Mouse (Mus musculus): ENCODE data around the gene Ppp1r9a. TPM values are rescaled to one million over a fixed set of nuclear protein-coding genes. Genes with fewer than 3 reads are reported as not detected.

Gene Ppp1r9a
- polyA plus RNA-seq, 1 experiment = 0.13 TPM

GRCm38 (mm10) chr6:5162052-5162451 lies 259.3 kb downstream of the Ppp1r9a start:
- TF ChIP-seq POLR2AphosphoS2 (IDR thresholded peaks at IDR 0.05; ENCODE audit: insufficient read length, low read depth) = no peak
- TF ChIP-seq TCF3 (IDR thresholded peaks at IDR 0.05; ENCODE audit: insufficient read length, low read depth) = no peak
- no peak for TF ChIP-seq USF1 (IDR thresholded peaks at IDR 0.05; ENCODE audit: low read depth)
- TF ChIP-seq POLR2A (IDR thresholded peaks at IDR 0.05; ENCODE audit: insufficient read length, low read depth) = no peak
- no peak for TF ChIP-seq TCF12 (IDR thresholded peaks at IDR 0.05; ENCODE audit: insufficient read depth, poor library complexity, severe bottlenecking)
- no peak for TF ChIP-seq REST (IDR thresholded peaks at IDR 0.05; ENCODE audit: insufficient read depth, insufficient read length)
- TF ChIP-seq CEBPB (IDR thresholded peaks at IDR 0.05; ENCODE audit: insufficient read depth, poor library complexity, severe bottlenecking) = no peak
- TF ChIP-seq MYOG (IDR thresholded peaks at IDR 0.05; ENCODE audit: control insufficient read depth in 1 of 3, insufficient read depth in 1 of 3, insufficient read length in 2 of 3, low read depth in 2 of 3) = no peak
- no peak for TF ChIP-seq MYOD1 (IDR thresholded peaks at IDR 0.05; ENCODE audit: control insufficient read depth in 1 of 3, insufficient read length in 2 of 3, low read depth in 2 of 3)
- TF ChIP-seq E2F4 (IDR thresholded peaks at IDR 0.05; ENCODE audit: insufficient read depth) = no peak
- H3K27me3 ChIP-seq (ENCODE audit: control insufficient read depth, insufficient read depth, insufficient read length) = no peaks in the 10 kb centered on the region

GRCm38 (mm10) chr6:5163507-5164144 lies 260.9 kb downstream of the Ppp1r9a start:
- Histone ChIP-seq H3ac (ENCODE audit: control insufficient read depth, insufficient read length) (no peak overlapping the region), H3K79me2 (ENCODE audit: control insufficient read depth, insufficient read depth) (no peaks in the 10 kb centered on the region), H3K27me3 (ENCODE audit: control insufficient read depth, insufficient read depth, insufficient read length) (no peaks in the 10 kb centered on the region), H3K4me2 (ENCODE audit: low read depth) (no peak overlapping the region), H3K36me3 (ENCODE audit: control insufficient read depth, insufficient read depth) (no peaks in the 10 kb centered on the region), H3K4me3 (no peak overlapping the region)
- no peak for TF ChIP-seq TCF12 (IDR thresholded peaks at IDR 0.05; ENCODE audit: insufficient read depth, poor library complexity, severe bottlenecking)
- no peak for TF ChIP-seq MYOG (IDR thresholded peaks at IDR 0.05; ENCODE audit: control insufficient read depth in 1 of 3, insufficient read depth in 1 of 3, insufficient read length in 2 of 3, low read depth in 2 of 3)
- TF ChIP-seq MAX (IDR thresholded peaks at IDR 0.05; ENCODE audit: low read depth) = no peak
- TF ChIP-seq CEBPB (IDR thresholded peaks at IDR 0.05; ENCODE audit: insufficient read depth, poor library complexity, severe bottlenecking) = no peak
- no peak for TF ChIP-seq MYOD1 (IDR thresholded peaks at IDR 0.05; ENCODE audit: control insufficient read depth in 1 of 3, insufficient read length in 2 of 3, low read depth in 2 of 3)
- TF ChIP-seq SRF (IDR thresholded peaks at IDR 0.05; ENCODE audit: control insufficient read depth, insufficient read length, low read depth) = no peak
- TF ChIP-seq TCF3 (IDR thresholded peaks at IDR 0.05; ENCODE audit: insufficient read length, low read depth) = no peak
- no peak for TF ChIP-seq USF1 (IDR thresholded peaks at IDR 0.05; ENCODE audit: low read depth)
- no peak for TF ChIP-seq POLR2A (IDR thresholded peaks at IDR 0.05; ENCODE audit: insufficient read length, low read depth)
- TF ChIP-seq POLR2AphosphoS2 (IDR thresholded peaks at IDR 0.05; ENCODE audit: insufficient read length, low read depth) = no peak
- TF ChIP-seq REST (IDR thresholded peaks at IDR 0.05; ENCODE audit: insufficient read depth, insufficient read length) = no peak
- no peak for TF ChIP-seq E2F4 (IDR thresholded peaks at IDR 0.05; ENCODE audit: insufficient read depth)

More at GRCm38 (mm10) chr6:5162052-5162451, 259.3 kb downstream of the Ppp1r9a start:
- Histone ChIP-seq H3K4me3 (no peak overlapping the region), H3K79me2 (ENCODE audit: control insufficient read depth, insufficient read depth) (no peaks in the 10 kb centered on the region), H3ac (ENCODE audit: control insufficient read depth, insufficient read length) (no peak overlapping the region), H3K4me2 (ENCODE audit: low read depth) (no peak overlapping the region), H3K36me3 (ENCODE audit: control insufficient read depth, insufficient read depth) (no peaks in the 10 kb centered on the region)

- Histone ChIP-seq H3K27me3 (ENCODE audit: control insufficient read depth, insufficient read depth, insufficient read length) (no peaks in the 10 kb centered on the region), H3K4me2 (ENCODE audit: low read depth) (no peak overlapping the region)
These were observed 262.1 kb downstream of the Ppp1r9a start for GRCm38 (mm10) chr6:5164855-5165254.

GRCm38 (mm10) chr6:5167051-5167677 lies 264.4 kb downstream of the Ppp1r9a start:
- no peak overlapping the region for H3K4me2 ChIP-seq (ENCODE audit: low read depth)

More at GRCm38 (mm10) chr6:5164855-5165254, 262.1 kb downstream of the Ppp1r9a start:
- Histone ChIP-seq H3K79me2 (ENCODE audit: control insufficient read depth, insufficient read depth) (no peaks in the 10 kb centered on the region), H3K4me3 (no peak overlapping the region), H3K36me3 (ENCODE audit: control insufficient read depth, insufficient read depth) (no peaks in the 10 kb centered on the region), H3ac (ENCODE audit: control insufficient read depth, insufficient read length) (no peak overlapping the region)
- TF ChIP-seq USF1 (IDR thresholded peaks at IDR 0.05; ENCODE audit: low read depth) (no peak), TCF12 (IDR thresholded peaks at IDR 0.05; ENCODE audit: insufficient read depth, poor library complexity, severe bottlenecking) (no peak), POLR2A (IDR thresholded peaks at IDR 0.05; ENCODE audit: insufficient read length, low read depth) (no peak), MYOD1 (IDR thresholded peaks at IDR 0.05; ENCODE audit: control insufficient read depth in 1 of 3, insufficient read length in 2 of 3, low read depth in 2 of 3) (no peak), TCF3 (IDR thresholded peaks at IDR 0.05; ENCODE audit: insufficient read length, low read depth) (no peak), POLR2AphosphoS2 (IDR thresholded peaks at IDR 0.05; ENCODE audit: insufficient read length, low read depth) (no peak), CEBPB (IDR thresholded peaks at IDR 0.05; ENCODE audit: insufficient read depth, poor library complexity, severe bottlenecking) (no peak), REST (IDR thresholded peaks at IDR 0.05; ENCODE audit: insufficient read depth, insufficient read length) (no peak), E2F4 (IDR thresholded peaks at IDR 0.05; ENCODE audit: insufficient read depth) (no peak), MAX (IDR thresholded peaks at IDR 0.05; ENCODE audit: low read depth) (no peak), MYOG (IDR thresholded peaks at IDR 0.05; ENCODE audit: control insufficient read depth in 1 of 3, insufficient read depth in 1 of 3, insufficient read length in 2 of 3, low read depth in 2 of 3) (no peak), SRF (IDR thresholded peaks at IDR 0.05; ENCODE audit: control insufficient read depth, insufficient read length, low read depth) (no peak)

More at GRCm38 (mm10) chr6:5167051-5167677, 264.4 kb downstream of the Ppp1r9a start:
- no peaks in the 10 kb centered on the region for H3K27me3 ChIP-seq (ENCODE audit: control insufficient read depth, insufficient read depth, insufficient read length)
- no peak overlapping the region for H3ac ChIP-seq (ENCODE audit: control insufficient read depth, insufficient read length)
- H3K79me2 ChIP-seq (ENCODE audit: control insufficient read depth, insufficient read depth) = no peaks in the 10 kb centered on the region
- H3K4me3 ChIP-seq = no peak overlapping the region
- no peaks in the 10 kb centered on the region for H3K36me3 ChIP-seq (ENCODE audit: control insufficient read depth, insufficient read depth)
- no peak for TF ChIP-seq POLR2AphosphoS2 (IDR thresholded peaks at IDR 0.05; ENCODE audit: insufficient read length, low read depth)
- no peak for TF ChIP-seq REST (IDR thresholded peaks at IDR 0.05; ENCODE audit: insufficient read depth, insufficient read length)
- TF ChIP-seq SRF (IDR thresholded peaks at IDR 0.05; ENCODE audit: control insufficient read depth, insufficient read length, low read depth) = no peak
- no peak for TF ChIP-seq MAX (IDR thresholded peaks at IDR 0.05; ENCODE audit: low read depth)
- no peak for TF ChIP-seq E2F4 (IDR thresholded peaks at IDR 0.05; ENCODE audit: insufficient read depth)
- no peak for TF ChIP-seq TCF12 (IDR thresholded peaks at IDR 0.05; ENCODE audit: insufficient read depth, poor library complexity, severe bottlenecking)
- no peak for TF ChIP-seq TCF3 (IDR thresholded peaks at IDR 0.05; ENCODE audit: insufficient read length, low read depth)
- TF ChIP-seq USF1 (IDR thresholded peaks at IDR 0.05; ENCODE audit: low read depth) = no peak
- TF ChIP-seq MYOD1 (IDR thresholded peaks at IDR 0.05; ENCODE audit: control insufficient read depth in 1 of 3, insufficient read length in 2 of 3, low read depth in 2 of 3) = no peak
- no peak for TF ChIP-seq MYOG (IDR thresholded peaks at IDR 0.05; ENCODE audit: control insufficient read depth in 1 of 3, insufficient read depth in 1 of 3, insufficient read length in 2 of 3, low read depth in 2 of 3)
- no peak for TF ChIP-seq POLR2A (IDR thresholded peaks at IDR 0.05; ENCODE audit: insufficient read length, low read depth)
- no peak for TF ChIP-seq CEBPB (IDR thresholded peaks at IDR 0.05; ENCODE audit: insufficient read depth, poor library complexity, severe bottlenecking)

All from myocyte (in vitro differentiated cells).